Mouse (Mus musculus) CD4-positive, CD25-positive, alpha-beta regulatory T cell (primary cell): Measurements from ENCODE around the gene Dgat2. TPM values are rescaled to one million over a fixed set of nuclear protein-coding genes. Genes with fewer than 3 reads are reported as not detected.

Experiments
- polyA plus RNA-seq: library from polyadenylated mRNA; unstranded; fragments of 100-300 nt; shearing (Covaris generic); gene quantifications from one replicate; pipeline ENCODE4 v1.2.1, GENCODE M21; 2017

The Dgat2 gene
- polyA plus RNA-seq, result 9.0 TPM

DNA sequence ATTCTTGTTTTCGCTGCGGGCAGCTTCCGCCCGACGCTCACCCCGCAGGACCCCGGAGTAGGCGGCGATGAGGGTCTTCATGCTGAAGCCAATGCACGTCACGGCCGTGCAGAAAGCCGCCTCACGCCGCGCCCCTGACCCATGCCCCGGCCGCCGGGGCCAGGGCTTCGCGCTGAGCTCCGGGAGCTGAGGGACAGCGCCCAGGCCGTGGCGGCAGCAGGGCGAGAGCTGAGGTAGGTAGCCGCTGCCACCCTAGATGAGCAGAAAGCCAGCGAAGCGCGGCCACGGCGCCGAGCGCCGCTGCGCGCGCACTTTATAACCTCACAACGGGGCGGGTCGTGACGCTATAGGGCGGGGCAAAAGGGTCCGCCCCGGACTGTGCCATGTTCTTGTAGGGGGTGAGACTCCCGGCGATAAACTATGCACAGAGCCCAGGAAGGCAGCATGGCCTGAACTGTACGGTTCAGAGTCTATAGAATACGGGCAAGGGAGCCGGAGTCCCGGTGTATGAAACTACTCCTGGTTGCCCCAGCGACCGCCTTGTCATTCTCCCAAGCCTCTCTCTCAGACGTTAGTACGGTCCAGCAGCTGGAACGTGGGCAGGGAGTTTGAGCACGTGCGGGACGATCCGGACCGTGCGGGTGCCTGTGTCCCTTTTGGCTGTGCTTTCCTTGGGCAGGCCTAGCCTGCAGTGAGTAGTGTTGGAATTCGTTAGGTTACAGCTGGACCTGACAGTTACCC is at the start of gene Dgat2:
TSS of gene Dgat2 (minus strand) at position 288 of the 741 bp plus-strand sequence.

DNA sequence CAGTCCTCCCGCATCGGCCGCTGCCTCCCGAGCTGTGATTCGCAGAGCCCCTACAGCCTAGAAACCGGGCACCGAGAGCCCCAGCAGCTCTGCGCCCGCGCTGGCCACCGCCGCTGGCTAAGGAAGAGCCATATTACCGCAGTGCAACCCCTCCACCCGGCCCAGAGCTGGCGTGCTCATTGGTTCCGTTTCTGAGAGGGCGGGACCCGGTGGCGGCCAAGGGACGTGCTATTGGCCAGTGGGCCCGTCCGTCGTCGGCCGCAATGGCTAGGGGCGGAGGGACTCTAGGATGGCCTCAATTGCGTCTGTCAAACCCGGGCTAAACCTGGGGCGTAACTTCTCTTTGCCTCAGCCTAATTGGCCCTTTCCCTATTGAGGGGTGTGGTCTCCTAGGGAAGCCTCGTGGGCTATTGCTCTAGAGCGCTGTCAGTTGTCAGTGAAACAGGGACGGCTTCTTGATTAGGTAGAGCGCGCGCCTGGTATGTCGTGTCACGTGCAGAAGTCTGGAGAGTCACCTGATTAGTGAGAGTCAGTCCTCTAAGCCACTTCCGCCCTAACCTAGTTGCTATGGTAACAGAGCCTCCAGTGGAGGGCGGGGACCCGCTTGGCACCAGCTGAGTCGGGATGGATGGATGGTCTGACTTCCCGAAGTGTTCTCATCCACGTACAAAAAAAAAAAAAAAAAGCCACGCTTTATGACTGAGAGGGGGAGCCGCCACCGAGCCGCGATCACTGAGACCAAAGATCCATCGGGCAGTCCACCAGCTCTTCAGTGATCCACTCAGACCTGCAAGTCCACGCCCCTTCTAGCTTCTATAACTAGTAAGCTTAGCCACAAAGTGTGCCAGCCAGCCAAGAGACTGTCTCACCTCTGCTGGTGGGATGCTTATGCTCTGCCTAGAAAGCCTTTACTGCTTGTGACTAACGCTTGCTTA is 41.3 kb downstream of the Dgat2 start, which contains the start of gene Uvrag:
TSS of gene Uvrag (minus strand) at position 158 of the 935 bp plus-strand sequence.

Other genes with a start within 250 kb of the Dgat2 start
- gene Uvrag, start 41.6 kb downstream of the Dgat2 start, polyA plus RNA-seq, result 74.4 TPM
- not detected for gene Mogat2, start 55.9 kb upstream of the Dgat2 start, polyA plus RNA-seq
- gene Map6, start 84.7 kb upstream of the Dgat2 start, polyA plus RNA-seq, result 22.7 TPM
- gene Serpinh1, start 170.5 kb upstream of the Dgat2 start, polyA plus RNA-seq, result 0.42 TPM
- gene Gdpd5, start 198.7 kb upstream of the Dgat2 start, polyA plus RNA-seq, result 17.5 TPM